Comparison of ENCODE assay signal across 8 mouse cellular contexts in genomic region chr9:45504977-45505376, GRCm38 (mm10).
DNase-seq lines count a peak whose midpoint lies in the region; ATAC-seq lines count a peak whose summit lies in the region.

No protein-coding gene starts in this region.

- H3K27ac ChIP-seq in forebrain, embryonic 10.5 days, result peak overlapping the region; percentile 26; the same call in 1 of the 2 replicates
- no peak overlapping the region for H3K27ac ChIP-seq in forebrain, embryonic 16.5 days (ENCODE audit: low read length)

- 70% methylated on average over 5 of the region's 5 CpGs for WGBS in forebrain, embryonic 10.5 days
- WGBS in forebrain, embryonic 16.5 days, result 65% methylated on average over 5 of the region's 5 CpGs

- no peak overlapping the region for H3K4me2 ChIP-seq in forebrain, embryonic 16.5 days (ENCODE audit: low read length)

- intact Hi-C loops in heart, postnatal 14 days (cut with DNase I), result no loop called here
- intact Hi-C loops in left cerebral cortex, postnatal 14 days (cut with DNase I), result no loop called here

- peaks cover 40% of the 10 kb centered on the region for H3K27me3 ChIP-seq in forebrain, embryonic 10.5 days (ENCODE audit: poor library complexity, severe bottlenecking)
- H3K27me3 ChIP-seq in forebrain, embryonic 16.5 days (replicated peaks; ENCODE audit: control insufficient read depth, insufficient read depth, low read length), result no peaks in the 10 kb centered on the region

- H3K4me1 ChIP-seq in forebrain, embryonic 10.5 days, result peaks cover 43% of the 10 kb centered on the region
- peaks cover 46% of the 10 kb centered on the region for H3K4me1 ChIP-seq in forebrain, embryonic 16.5 days (replicated peaks; ENCODE audit: control insufficient read depth, insufficient read depth, low read length)

- H3K36me3 ChIP-seq in forebrain, embryonic 10.5 days (replicated peaks), result no peaks in the 10 kb centered on the region
- H3K36me3 ChIP-seq in forebrain, embryonic 16.5 days (ENCODE audit: control insufficient read depth, insufficient read depth), result no peaks in the 10 kb centered on the region

- no peak overlapping the region for H3K9ac ChIP-seq in forebrain, embryonic 16.5 days (replicated peaks; ENCODE audit: low read depth, low read length)

- H3K4me3 ChIP-seq in forebrain, embryonic 10.5 days, result no peak overlapping the region
- no peak overlapping the region for H3K4me3 ChIP-seq in forebrain, embryonic 16.5 days (replicated peaks; ENCODE audit: low read length)

- no peak for DNase-seq in forebrain, embryonic 10.5 days (ENCODE audit: extremely low spot score, low spot score)
- DNase-seq in MN1 (ENCODE audit: low spot score) (peak; percentile 16), adipocyte (ENCODE audit: low spot score) (no peak)
- DNase-seq in heart, postnatal 14 days, result peak; percentile 10 to 41
- peak; percentile 50 for DNase-seq in lung, postnatal 10 days
- DNase-seq in cerebellum, adult 11-12 months, result no peak
- DNase-seq in left cerebral cortex, postnatal 14 days (ENCODE audit: low spot score in 2 of 2), result no peak

- H3K9me3 ChIP-seq in forebrain, embryonic 10.5 days, result no peaks in the 10 kb centered on the region
- H3K9me3 ChIP-seq in forebrain, embryonic 16.5 days (ENCODE audit: control insufficient read depth, low read length), result no peaks in the 10 kb centered on the region

- no peak for ATAC-seq in forebrain, embryonic 16.5 days

Comparison
In these comparisons a context has a peak if more than half of its experiments do, and no peak if none do; other contexts are left out.
1. DNase-seq: peak in MN1 (single experiment), heart, postnatal 14 days (2 of 2) and lung, postnatal 10 days (single experiment); none in forebrain, embryonic 10.5 days (single experiment), adipocyte (single experiment), cerebellum, adult 11-12 months (single experiment) and left cerebral cortex, postnatal 14 days (0 of 2).